12 mouse cellular contexts compared by ENCODE assay signal in genomic region chr7:110953210-110953609, GRCm38 (mm10). TPM values are rescaled to one million over a fixed set of nuclear protein-coding genes. Genes with fewer than 3 reads are reported as not detected.
DNase-seq lines count a peak whose midpoint lies in the region; ATAC-seq lines count a peak whose summit lies in the region.
"Had no signal": no experiment of that assay in that cellular context is flagged by ENCODE, and none has a peak within 500 bp of the region (broad histone marks: within the 10 kb centered on the region; RNA-seq: fewer than 3 reads in every experiment).

No protein-coding gene starts in this region.

- H3K27ac ChIP-seq in liver, embryonic 12.5 days = no peak overlapping the region
- H3K27ac ChIP-seq in forebrain, embryonic 11.5 days (ENCODE audit: low read depth, low read length) = no peak overlapping the region
- H3K27ac ChIP-seq in hindbrain, embryonic 13.5 days = no peak overlapping the region
- H3K27ac ChIP-seq: heart, embryonic 13.5 days; limb, embryonic 15.5 days; neural tube, embryonic 15.5 days had no signal

- WGBS in liver, embryonic 12.5 days (ENCODE audit: insufficient replicate concordance) = 25% methylated on average over 1 of the region's 1 CpGs
- 88% methylated on average over 1 of the region's 1 CpGs for WGBS in forebrain, embryonic 11.5 days
- 77% methylated on average over 1 of the region's 1 CpGs for WGBS in hindbrain, embryonic 13.5 days

- H3K4me3 ChIP-seq in liver, embryonic 12.5 days = no peak overlapping the region
- no peak overlapping the region for H3K4me3 ChIP-seq in forebrain, embryonic 11.5 days (ENCODE audit: low read depth, low read length)
- H3K4me3 ChIP-seq in hindbrain, embryonic 13.5 days = no peak overlapping the region
- H3K4me3 ChIP-seq: heart, embryonic 13.5 days; limb, embryonic 15.5 days; neural tube, embryonic 15.5 days had no signal

- ATAC-seq in liver, embryonic 12.5 days = no peak
- peak; percentile 18 for ATAC-seq in activated CD4-positive, CD25-positive, alpha-beta regulatory T cell, adult 4 months
- ATAC-seq in forebrain, embryonic 11.5 days (replicated peaks; ENCODE audit: low FRiP score) = no peak
- ATAC-seq in hindbrain, embryonic 13.5 days (ENCODE audit: low FRiP score) = no peak
- no peak for ATAC-seq in monocyte, adult 5-6 weeks (replicated peaks; ENCODE audit: insufficient number of reproducible peaks, low FRiP score, low TSS enrichment, poor library complexity, severe bottlenecking)

- peaks cover 46% of the 10 kb centered on the region for H3K4me1 ChIP-seq in liver, embryonic 12.5 days
- no peaks in the 10 kb centered on the region for H3K4me1 ChIP-seq in forebrain, embryonic 11.5 days (replicated peaks; ENCODE audit: control insufficient read depth, insufficient read depth, low read length)
- H3K4me1 ChIP-seq in hindbrain, embryonic 13.5 days (replicated peaks) = no peaks in the 10 kb centered on the region

- peak; percentile 26 for DNase-seq in liver
- peak; percentile 35 for DNase-seq in kidney, adult 9 months
- DNase-seq in naive thymus-derived CD4-positive, alpha-beta T cell, adult 2 months (ENCODE audit: low read depth) = peak; percentile 59
- DNase-seq in forebrain, embryonic 11.5 days (ENCODE audit: low spot score) = no peak
- DNase-seq: cerebellum, postnatal 36 days had no signal

- H3K36me3 ChIP-seq in liver, embryonic 12.5 days = no peaks in the 10 kb centered on the region
- no peaks in the 10 kb centered on the region for H3K36me3 ChIP-seq in forebrain, embryonic 11.5 days (ENCODE audit: control insufficient read depth, insufficient read depth, low read length)
- H3K36me3 ChIP-seq in hindbrain, embryonic 13.5 days = no peaks in the 10 kb centered on the region
- H3K36me3 ChIP-seq: heart, embryonic 13.5 days; limb, embryonic 15.5 days; neural tube, embryonic 15.5 days had no signal

- H3K4me2 ChIP-seq in liver, embryonic 12.5 days = no peak overlapping the region
- H3K4me2 ChIP-seq in forebrain, embryonic 11.5 days (ENCODE audit: low read depth, low read length, severe bottlenecking) = no peak overlapping the region
- H3K4me2 ChIP-seq in hindbrain, embryonic 13.5 days = no peak overlapping the region
- H3K4me2 ChIP-seq: heart, embryonic 13.5 days; limb, embryonic 15.5 days; neural tube, embryonic 15.5 days had no signal

- no peak overlapping the region for H3K9ac ChIP-seq in liver, embryonic 12.5 days
- no peak overlapping the region for H3K9ac ChIP-seq in forebrain, embryonic 11.5 days (ENCODE audit: low read length)
- no peak overlapping the region for H3K9ac ChIP-seq in hindbrain, embryonic 13.5 days
- H3K9ac ChIP-seq: heart, embryonic 13.5 days; limb, embryonic 15.5 days; neural tube, embryonic 15.5 days had no signal

- H3K9me3 ChIP-seq in liver, embryonic 12.5 days (replicated peaks) = no peaks in the 10 kb centered on the region
- no peaks in the 10 kb centered on the region for H3K9me3 ChIP-seq in forebrain, embryonic 11.5 days (ENCODE audit: control insufficient read depth, low read length)
- no peaks in the 10 kb centered on the region for H3K9me3 ChIP-seq in hindbrain, embryonic 13.5 days
- H3K9me3 ChIP-seq: heart, embryonic 13.5 days; limb, embryonic 15.5 days; neural tube, embryonic 15.5 days had no signal

- no peaks in the 10 kb centered on the region for H3K27me3 ChIP-seq in liver, embryonic 12.5 days (replicated peaks)
- no peaks in the 10 kb centered on the region for H3K27me3 ChIP-seq in forebrain, embryonic 11.5 days (ENCODE audit: control insufficient read depth, insufficient read depth, low read length)
- no peaks in the 10 kb centered on the region for H3K27me3 ChIP-seq in hindbrain, embryonic 13.5 days
- H3K27me3 ChIP-seq: heart, embryonic 13.5 days; limb, embryonic 15.5 days; neural tube, embryonic 15.5 days had no signal

RNA-seq across cellular contexts. Expression of gene Mrvi1, which starts 29.1 kb away (rescaled TPM):
- polyA plus RNA-seq in liver, embryonic 12.5 days (2016; fragmentation: Nextera tagmentation; extraction: Ambion mirVana) = 14.7 and 14.9 TPM in 2 replicates
- under 1 TPM; 0.66 to 0.93 TPM for polyA plus RNA-seq in activated CD4-positive, CD25-positive, alpha-beta regulatory T cell, adult 4 months (2017; shearing (Covaris generic))
- 1.6 and 1.7 TPM in 2 replicates for polyA plus RNA-seq in forebrain, embryonic 11.5 days (2014; fragmentation: Nextera tagmentation; extraction: Ambion mirVana)
- polyA plus RNA-seq in hindbrain, embryonic 13.5 days (2015; fragmentation: Nextera tagmentation; extraction: Ambion mirVana) = 0.79 and 0.89 TPM in 2 replicates
- total RNA-seq in monocyte, adult 5-6 weeks (2017) = 0.19 to 10.2 TPM (median 1.1 TPM) in 3 replicates
